Comparison of ENCODE assay signal across 23 mouse cellular contexts in the genomic region with DNA sequence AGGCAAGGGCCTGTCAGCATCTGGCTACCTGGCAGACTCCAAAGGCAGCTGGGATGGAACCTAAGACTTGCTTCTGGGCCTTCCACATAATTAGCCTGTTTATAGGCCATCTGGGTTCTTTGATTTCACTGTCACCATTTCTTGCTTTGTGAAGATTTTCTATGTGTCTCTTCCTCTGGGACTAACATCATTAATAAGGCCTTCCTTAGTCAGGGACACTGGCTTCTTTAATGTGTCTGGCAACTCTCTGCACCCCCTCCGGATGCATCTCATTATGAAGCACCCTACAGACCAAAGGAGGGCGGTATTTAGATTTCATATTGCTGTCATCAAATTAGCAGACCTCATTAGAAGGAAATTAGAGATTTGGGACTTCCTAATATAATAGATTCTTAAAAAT.
DNase-seq lines count a peak whose midpoint lies in the region; ATAC-seq and TF ChIP-seq lines count a peak whose summit lies in the region.
"Had no signal": no experiment of that assay in that cellular context is flagged by ENCODE, and none has a peak within 500 bp of the region (broad histone marks: within the 10 kb centered on the region; RNA-seq: fewer than 3 reads in every experiment).

No protein-coding gene starts in this region.

- DNase-seq in hindbrain, embryonic 14.5 days (ENCODE audit: low spot score) = no peak
- DNase-seq in midbrain, embryonic 14.5 days = peak; percentile 6
- no peak for DNase-seq in midbrain, embryonic 11.5 days (ENCODE audit: low spot score, missing footprints)
- peak; percentile 63 for DNase-seq in brain, embryonic 14.5 days (ENCODE audit: low read depth)
- DNase-seq in stomach, postnatal 0 days (ENCODE audit: low spot score) = no peak
- DNase-seq: adrenal gland, adult 8-10 months; adrenal gland, postnatal 25 days; cerebellum, adult 18-20 months; cerebellum, adult 9-10 months; cerebellum, postnatal 14 days; gastrocnemius, adult 2 months; gastrocnemius, postnatal 14 days; heart, adult 11 months; kidney, adult 11 months had no signal

- H3K27me3 ChIP-seq in hindbrain, embryonic 14.5 days (ENCODE audit: control insufficient read depth, insufficient read depth, low read length) = no peaks in the 10 kb centered on the region
- H3K27me3 ChIP-seq in hindbrain, embryonic 12.5 days = no peaks in the 10 kb centered on the region
- no peaks in the 10 kb centered on the region for H3K27me3 ChIP-seq in midbrain, embryonic 14.5 days (ENCODE audit: control insufficient read depth, insufficient read depth, low read length)
- H3K27me3 ChIP-seq in midbrain, embryonic 11.5 days (ENCODE audit: control insufficient read depth, insufficient read depth, low read length) = no peaks in the 10 kb centered on the region
- H3K27me3 ChIP-seq in stomach, postnatal 0 days (ENCODE audit: control insufficient read depth, insufficient read depth, low read length) = no peaks in the 10 kb centered on the region
- H3K27me3 ChIP-seq: embryonic facial prominence, embryonic 12.5 days; embryonic facial prominence, embryonic 15.5 days; forebrain, embryonic 12.5 days; intestine, embryonic 15.5 days had no signal

- no peak for TF ChIP-seq EP300 in stomach, postnatal 0 days (optimal IDR thresholded peaks at IDR 0.05)

- no peaks in the 10 kb centered on the region for H3K36me3 ChIP-seq in hindbrain, embryonic 14.5 days (replicated peaks; ENCODE audit: control insufficient read depth, insufficient read depth)
- no peaks in the 10 kb centered on the region for H3K36me3 ChIP-seq in hindbrain, embryonic 12.5 days
- no peaks in the 10 kb centered on the region for H3K36me3 ChIP-seq in midbrain, embryonic 14.5 days (ENCODE audit: control insufficient read depth, insufficient read depth, low read length)
- H3K36me3 ChIP-seq in midbrain, embryonic 11.5 days (ENCODE audit: control insufficient read depth, insufficient read depth, low read length) = no peaks in the 10 kb centered on the region
- H3K36me3 ChIP-seq in stomach, postnatal 0 days (ENCODE audit: control insufficient read depth, insufficient read depth, low read length) = no peaks in the 10 kb centered on the region
- H3K36me3 ChIP-seq: embryonic facial prominence, embryonic 12.5 days; embryonic facial prominence, embryonic 15.5 days; forebrain, embryonic 12.5 days; intestine, embryonic 15.5 days had no signal

- TF ChIP-seq CTCF in brain, embryonic 14.5 days (IDR thresholded peaks at IDR 0.05; ENCODE audit: borderline replicate concordance, extremely low read depth, insufficient read depth, insufficient read length) = no peak
- TF ChIP-seq CTCF in stomach, postnatal 0 days (IDR thresholded peaks at IDR 0.05; ENCODE audit: low read depth) = no peak

- TF ChIP-seq POLR2A in brain, embryonic 14.5 days (IDR thresholded peaks at IDR 0.05; ENCODE audit: borderline replicate concordance, extremely low read depth, insufficient read depth, insufficient read length, poor library complexity, severe bottlenecking) = no peak

- no peak overlapping the region for H3K4me3 ChIP-seq in hindbrain, embryonic 14.5 days (replicated peaks; ENCODE audit: low read length)
- no peak overlapping the region for H3K4me3 ChIP-seq in hindbrain, embryonic 12.5 days
- no peak overlapping the region for H3K4me3 ChIP-seq in midbrain, embryonic 14.5 days (replicated peaks; ENCODE audit: low read depth, low read length)
- H3K4me3 ChIP-seq in midbrain, embryonic 11.5 days (ENCODE audit: low read depth, low read length) = no peak overlapping the region
- no peak overlapping the region for H3K4me3 ChIP-seq in stomach, postnatal 0 days (ENCODE audit: low read depth, low read length)
- H3K4me3 ChIP-seq: embryonic facial prominence, embryonic 12.5 days; embryonic facial prominence, embryonic 15.5 days; forebrain, embryonic 12.5 days; gastrocnemius, adult 2 months; intestine, embryonic 15.5 days had no signal

- WGBS in hindbrain, embryonic 14.5 days = 67% methylated on average over 2 of the region's 2 CpGs
- WGBS in hindbrain, embryonic 12.5 days = 75% methylated on average over 2 of the region's 2 CpGs
- 68% methylated on average over 2 of the region's 2 CpGs for WGBS in midbrain, embryonic 14.5 days
- WGBS in midbrain, embryonic 11.5 days = 92% methylated on average over 2 of the region's 2 CpGs
- WGBS in stomach, postnatal 0 days = 81% methylated on average over 2 of the region's 2 CpGs

- ATAC-seq in hindbrain, embryonic 14.5 days (ENCODE audit: low FRiP score) = peak; percentile 79
- ATAC-seq in hindbrain, embryonic 12.5 days (ENCODE audit: low FRiP score) = no peak
- ATAC-seq in midbrain, embryonic 14.5 days (ENCODE audit: low FRiP score, low TSS enrichment) = no peak
- ATAC-seq in midbrain, embryonic 11.5 days (ENCODE audit: low FRiP score) = no peak
- no peak for ATAC-seq in stomach, postnatal 0 days (ENCODE audit: low FRiP score, low TSS enrichment)
- ATAC-seq: activated CD4-positive, CD25-positive, alpha-beta regulatory T cell, adult 4 months; CD4-positive, CD25-positive, alpha-beta regulatory T cell, adult 4 months; forebrain, embryonic 16.5 days; intestine, embryonic 15.5 days had no signal

- H3K27ac ChIP-seq in hindbrain, embryonic 14.5 days = no peak overlapping the region
- H3K27ac ChIP-seq in hindbrain, embryonic 12.5 days = no peak overlapping the region
- no peak overlapping the region for H3K27ac ChIP-seq in midbrain, embryonic 14.5 days (replicated peaks; ENCODE audit: low read depth, low read length)
- no peak overlapping the region for H3K27ac ChIP-seq in midbrain, embryonic 11.5 days (ENCODE audit: low read depth, low read length)
- no peak overlapping the region for H3K27ac ChIP-seq in stomach, postnatal 0 days (replicated peaks)
- H3K27ac ChIP-seq: embryonic facial prominence, embryonic 12.5 days; embryonic facial prominence, embryonic 15.5 days; forebrain, embryonic 12.5 days; gastrocnemius, adult 2 months; intestine, embryonic 15.5 days had no signal

- no peaks in the 10 kb centered on the region for H3K4me1 ChIP-seq in hindbrain, embryonic 14.5 days (replicated peaks; ENCODE audit: control insufficient read depth, insufficient read depth, low read length)
- no peaks in the 10 kb centered on the region for H3K4me1 ChIP-seq in hindbrain, embryonic 12.5 days
- H3K4me1 ChIP-seq in midbrain, embryonic 14.5 days (ENCODE audit: control insufficient read depth, insufficient read depth, low read length) = no peaks in the 10 kb centered on the region
- no peaks in the 10 kb centered on the region for H3K4me1 ChIP-seq in midbrain, embryonic 11.5 days (ENCODE audit: control insufficient read depth, insufficient read depth, low read length)
- no peaks in the 10 kb centered on the region for H3K4me1 ChIP-seq in stomach, postnatal 0 days (replicated peaks; ENCODE audit: control insufficient read depth, insufficient read depth)
- H3K4me1 ChIP-seq: embryonic facial prominence, embryonic 12.5 days; embryonic facial prominence, embryonic 15.5 days; forebrain, embryonic 12.5 days; intestine, embryonic 15.5 days had no signal

- no peak overlapping the region for H3K9ac ChIP-seq in hindbrain, embryonic 14.5 days
- no peak overlapping the region for H3K9ac ChIP-seq in hindbrain, embryonic 12.5 days
- H3K9ac ChIP-seq in midbrain, embryonic 14.5 days (replicated peaks; ENCODE audit: low read length) = no peak overlapping the region
- no peak overlapping the region for H3K9ac ChIP-seq in midbrain, embryonic 11.5 days (ENCODE audit: low read length)
- H3K9ac ChIP-seq in stomach, postnatal 0 days (ENCODE audit: low read length) = no peak overlapping the region
- H3K9ac ChIP-seq: embryonic facial prominence, embryonic 12.5 days; embryonic facial prominence, embryonic 15.5 days; forebrain, embryonic 12.5 days; intestine, embryonic 15.5 days had no signal

- H3K4me2 ChIP-seq in hindbrain, embryonic 14.5 days (replicated peaks) = no peak overlapping the region
- no peak overlapping the region for H3K4me2 ChIP-seq in hindbrain, embryonic 12.5 days (replicated peaks)
- no peak overlapping the region for H3K4me2 ChIP-seq in midbrain, embryonic 14.5 days (ENCODE audit: low read length)
- no peak overlapping the region for H3K4me2 ChIP-seq in midbrain, embryonic 11.5 days
- H3K4me2 ChIP-seq in stomach, postnatal 0 days (replicated peaks; ENCODE audit: low read depth) = no peak overlapping the region
- H3K4me2 ChIP-seq: embryonic facial prominence, embryonic 12.5 days; embryonic facial prominence, embryonic 15.5 days; forebrain, embryonic 12.5 days; heart, embryonic 11.5 days; intestine, embryonic 15.5 days had no signal

- no peaks in the 10 kb centered on the region for H3K9me3 ChIP-seq in hindbrain, embryonic 14.5 days (ENCODE audit: control insufficient read depth, low read length)
- H3K9me3 ChIP-seq in hindbrain, embryonic 12.5 days (replicated peaks) = no peaks in the 10 kb centered on the region
- no peaks in the 10 kb centered on the region for H3K9me3 ChIP-seq in midbrain, embryonic 14.5 days (ENCODE audit: control insufficient read depth, low read length)
- no peaks in the 10 kb centered on the region for H3K9me3 ChIP-seq in midbrain, embryonic 11.5 days (ENCODE audit: control insufficient read depth, low read length)
- no peaks in the 10 kb centered on the region for H3K9me3 ChIP-seq in stomach, postnatal 0 days (ENCODE audit: control insufficient read depth, low read length)
- H3K9me3 ChIP-seq: embryonic facial prominence, embryonic 12.5 days; embryonic facial prominence, embryonic 15.5 days; forebrain, embryonic 12.5 days; intestine, embryonic 15.5 days had no signal

Comparison
In these comparisons a context has a peak if more than half of its experiments do, and no peak if none do; other contexts are left out.
1. DNase-seq: peak in midbrain, embryonic 14.5 days (single experiment) and brain, embryonic 14.5 days (single experiment); none in hindbrain, embryonic 14.5 days (single experiment), midbrain, embryonic 11.5 days (single experiment) and stomach, postnatal 0 days (single experiment).